ENCODE assay signal across 9 mouse cellular contexts in the genomic region with DNA sequence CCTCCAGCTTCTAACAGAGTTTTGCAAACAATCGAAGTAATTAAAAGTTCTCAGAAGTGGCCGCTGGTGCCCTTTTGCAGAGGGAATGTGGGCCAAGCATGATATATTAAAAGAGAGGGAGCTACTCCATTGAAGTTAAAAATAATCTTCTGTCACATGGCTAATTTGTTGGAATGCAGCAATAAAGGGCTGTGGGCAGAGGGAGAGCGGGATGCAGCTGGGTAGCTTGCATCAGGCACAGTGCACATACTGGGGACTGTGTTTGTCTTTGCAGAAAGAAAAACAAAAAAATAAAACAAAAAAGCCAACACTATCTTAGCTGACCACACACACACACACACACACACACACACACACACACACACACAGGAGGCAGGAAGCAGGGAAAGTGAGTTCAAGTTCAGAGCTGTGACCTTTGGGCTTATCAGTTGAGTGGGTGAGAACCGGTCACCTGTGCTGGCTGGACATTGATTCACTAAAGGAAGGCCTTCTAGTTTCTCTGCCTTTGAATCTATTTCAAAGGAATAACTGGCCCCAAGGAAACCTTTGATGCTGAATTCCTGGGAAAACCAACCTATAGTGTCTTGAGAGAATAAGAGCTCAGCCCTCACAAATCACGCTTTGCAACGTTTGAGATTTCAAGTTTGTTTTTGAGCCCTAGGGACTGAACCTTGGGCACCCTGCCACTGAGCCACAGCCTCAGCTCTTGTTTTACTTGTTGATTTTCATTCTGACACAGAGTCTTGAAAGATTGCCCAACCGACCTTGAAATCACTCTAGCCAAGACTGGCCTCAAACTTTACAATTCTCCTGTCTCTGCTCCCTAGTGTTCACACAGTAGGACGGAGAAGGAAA. TPM values are rescaled to one million over a fixed set of nuclear protein-coding genes. Genes with fewer than 3 reads are reported as not detected.
DNase-seq lines count a peak whose midpoint lies in the region; ATAC-seq and TF ChIP-seq lines count a peak whose summit lies in the region.
"Had no signal": no experiment of that assay in that cellular context is flagged by ENCODE, and none has a peak within 500 bp of the region (broad histone marks: within the 10 kb centered on the region; RNA-seq: fewer than 3 reads in every experiment).

No protein-coding gene starts in this region.

- no peaks in the 10 kb centered on the region for H3K36me3 ChIP-seq in midbrain, embryonic 14.5 days (ENCODE audit: control insufficient read depth, insufficient read depth, low read length)
- no peaks in the 10 kb centered on the region for H3K36me3 ChIP-seq in midbrain, embryonic 13.5 days
- no peaks in the 10 kb centered on the region for H3K36me3 ChIP-seq in embryonic facial prominence, embryonic 15.5 days
- no peaks in the 10 kb centered on the region for H3K36me3 ChIP-seq in kidney, embryonic 16.5 days (ENCODE audit: insufficient read depth, low read length)
- H3K36me3 ChIP-seq in stomach, postnatal 0 days (ENCODE audit: control insufficient read depth, insufficient read depth, low read length) = no peaks in the 10 kb centered on the region
- no peaks in the 10 kb centered on the region for H3K36me3 ChIP-seq in hindbrain, embryonic 10.5 days
- H3K36me3 ChIP-seq: neural tube, embryonic 12.5 days had no signal

- WGBS in midbrain, embryonic 14.5 days = 52% methylated on average over 8 of the region's 8 CpGs
- WGBS in midbrain, embryonic 13.5 days = 46% methylated on average over 8 of the region's 8 CpGs
- WGBS in embryonic facial prominence, embryonic 15.5 days = 30% methylated on average over 8 of the region's 8 CpGs
- WGBS in kidney, embryonic 16.5 days = 26% methylated on average over 8 of the region's 8 CpGs
- WGBS in stomach, postnatal 0 days = 26% methylated on average over 8 of the region's 8 CpGs
- 70% methylated on average over 8 of the region's 8 CpGs for WGBS in hindbrain, embryonic 10.5 days

- H3K27me3 ChIP-seq in midbrain, embryonic 14.5 days (ENCODE audit: control insufficient read depth, insufficient read depth, low read length) = no peaks in the 10 kb centered on the region
- no peaks in the 10 kb centered on the region for H3K27me3 ChIP-seq in midbrain, embryonic 13.5 days
- no peaks in the 10 kb centered on the region for H3K27me3 ChIP-seq in embryonic facial prominence, embryonic 15.5 days
- no peaks in the 10 kb centered on the region for H3K27me3 ChIP-seq in kidney, embryonic 16.5 days (ENCODE audit: insufficient read depth, low read length)
- no peaks in the 10 kb centered on the region for H3K27me3 ChIP-seq in stomach, postnatal 0 days (ENCODE audit: control insufficient read depth, insufficient read depth, low read length)
- H3K27me3 ChIP-seq in hindbrain, embryonic 10.5 days (ENCODE audit: insufficient read depth, poor library complexity, severe bottlenecking) = no peaks in the 10 kb centered on the region
- H3K27me3 ChIP-seq: neural tube, embryonic 12.5 days had no signal

- TF ChIP-seq CTCF in stomach, postnatal 0 days (IDR thresholded peaks at IDR 0.05; ENCODE audit: low read depth) = no peak

- no peak for ATAC-seq in midbrain, embryonic 14.5 days (ENCODE audit: low FRiP score, low TSS enrichment)
- ATAC-seq in midbrain, embryonic 13.5 days = no peak
- ATAC-seq in embryonic facial prominence, embryonic 15.5 days (ENCODE audit: insufficient number of reproducible peaks, low FRiP score, low TSS enrichment, low read depth) = no peak
- ATAC-seq in kidney, embryonic 16.5 days (ENCODE audit: low FRiP score, low TSS enrichment) = peak; percentile 80
- ATAC-seq in stomach, postnatal 0 days (ENCODE audit: low FRiP score, low TSS enrichment) = peak; percentile 71

- no peak overlapping the region for H3K4me3 ChIP-seq in midbrain, embryonic 14.5 days (replicated peaks; ENCODE audit: low read depth, low read length)
- H3K4me3 ChIP-seq in midbrain, embryonic 13.5 days (replicated peaks) = no peak overlapping the region
- no peak overlapping the region for H3K4me3 ChIP-seq in embryonic facial prominence, embryonic 15.5 days (replicated peaks)
- no peak overlapping the region for H3K4me3 ChIP-seq in kidney, embryonic 16.5 days (ENCODE audit: low read length)
- no peak overlapping the region for H3K4me3 ChIP-seq in stomach, postnatal 0 days (ENCODE audit: low read depth, low read length)
- no peak overlapping the region for H3K4me3 ChIP-seq in hindbrain, embryonic 10.5 days
- H3K4me3 ChIP-seq: neural tube, embryonic 12.5 days had no signal

- DNase-seq in midbrain, embryonic 14.5 days = peak; percentile 22
- peak; percentile 61 for DNase-seq in stomach, postnatal 0 days (ENCODE audit: low spot score)
- no peak for DNase-seq in MN1 (ENCODE audit: low spot score)
- no peak for DNase-seq in hindbrain, embryonic 10.5 days (ENCODE audit: low spot score)
- no peak for DNase-seq in cerebellum, adult 11 months

- H3K4me1 ChIP-seq in midbrain, embryonic 14.5 days (ENCODE audit: control insufficient read depth, insufficient read depth, low read length) = no peaks in the 10 kb centered on the region
- H3K4me1 ChIP-seq in midbrain, embryonic 13.5 days (replicated peaks) = 0 out of 2 replicates have a peak, but pooled peaks cover 6% of the 10 kb centered on the region
- H3K4me1 ChIP-seq in embryonic facial prominence, embryonic 15.5 days = peaks cover 35% of the 10 kb centered on the region
- peaks cover 50% of the 10 kb centered on the region for H3K4me1 ChIP-seq in kidney, embryonic 16.5 days (ENCODE audit: insufficient read depth, low read length)
- H3K4me1 ChIP-seq in stomach, postnatal 0 days (replicated peaks; ENCODE audit: control insufficient read depth, insufficient read depth) = peaks cover 3% of the 10 kb centered on the region; the same call in 1 of the 2 replicates
- H3K4me1 ChIP-seq in hindbrain, embryonic 10.5 days (replicated peaks) = peaks cover 18% of the 10 kb centered on the region
- H3K4me1 ChIP-seq: neural tube, embryonic 12.5 days had no signal

- no peaks in the 10 kb centered on the region for H3K9me3 ChIP-seq in midbrain, embryonic 14.5 days (ENCODE audit: control insufficient read depth, low read length)
- H3K9me3 ChIP-seq in midbrain, embryonic 13.5 days = no peaks in the 10 kb centered on the region
- H3K9me3 ChIP-seq in embryonic facial prominence, embryonic 15.5 days (replicated peaks) = no peaks in the 10 kb centered on the region
- H3K9me3 ChIP-seq in kidney, embryonic 16.5 days (ENCODE audit: low read length) = no peaks in the 10 kb centered on the region
- H3K9me3 ChIP-seq in stomach, postnatal 0 days (ENCODE audit: control insufficient read depth, low read length) = no peaks in the 10 kb centered on the region
- no peaks in the 10 kb centered on the region for H3K9me3 ChIP-seq in hindbrain, embryonic 10.5 days
- H3K9me3 ChIP-seq: neural tube, embryonic 12.5 days had no signal

- TF ChIP-seq EP300 in stomach, postnatal 0 days (optimal IDR thresholded peaks at IDR 0.05) = no peak

- no peak overlapping the region for H3K4me2 ChIP-seq in midbrain, embryonic 14.5 days (ENCODE audit: low read length)
- H3K4me2 ChIP-seq in midbrain, embryonic 13.5 days (replicated peaks) = no peak overlapping the region
- H3K4me2 ChIP-seq in embryonic facial prominence, embryonic 15.5 days (replicated peaks) = no peak overlapping the region
- H3K4me2 ChIP-seq in kidney, embryonic 16.5 days (replicated peaks; ENCODE audit: low read depth, low read length) = no peak overlapping the region; the same call in 1 of the 2 replicates
- no peak overlapping the region for H3K4me2 ChIP-seq in stomach, postnatal 0 days (replicated peaks; ENCODE audit: low read depth)
- H3K4me2 ChIP-seq: neural tube, embryonic 12.5 days had no signal

- H3K9ac ChIP-seq in midbrain, embryonic 14.5 days (replicated peaks; ENCODE audit: low read length) = no peak overlapping the region
- H3K9ac ChIP-seq in midbrain, embryonic 13.5 days (replicated peaks) = no peak overlapping the region
- no peak overlapping the region for H3K9ac ChIP-seq in embryonic facial prominence, embryonic 15.5 days
- no peak overlapping the region for H3K9ac ChIP-seq in kidney, embryonic 16.5 days (replicated peaks; ENCODE audit: low read length)
- H3K9ac ChIP-seq in stomach, postnatal 0 days (ENCODE audit: low read length) = no peak overlapping the region
- H3K9ac ChIP-seq: neural tube, embryonic 12.5 days had no signal

- H3K27ac ChIP-seq in midbrain, embryonic 14.5 days (replicated peaks; ENCODE audit: low read depth, low read length) = no peak overlapping the region
- no peak overlapping the region for H3K27ac ChIP-seq in midbrain, embryonic 13.5 days
- H3K27ac ChIP-seq in embryonic facial prominence, embryonic 15.5 days (replicated peaks) = peak overlapping the region; percentile 55
- H3K27ac ChIP-seq in kidney, embryonic 16.5 days (ENCODE audit: low read length) = peak overlapping the region; percentile 91
- H3K27ac ChIP-seq in stomach, postnatal 0 days (replicated peaks) = peak overlapping the region; percentile 61
- H3K27ac ChIP-seq in hindbrain, embryonic 10.5 days = no peak overlapping the region
- H3K27ac ChIP-seq: neural tube, embryonic 12.5 days had no signal

RNA-seq across cellular contexts. Expression of a gene that starts 21.0 kb away (rescaled TPM):
- polyA plus RNA-seq in midbrain, embryonic 14.5 days (2014; fragmentation: Nextera tagmentation; extraction: Ambion mirVana) = 82.0 and 136 TPM in 2 replicates
- polyA plus RNA-seq in midbrain, embryonic 13.5 days (2015; fragmentation: Nextera tagmentation; extraction: Ambion mirVana) = 114 and 116 TPM in 2 replicates
- 66.7 and 67.5 TPM in 2 replicates for polyA plus RNA-seq in embryonic facial prominence, embryonic 15.5 days (2015; fragmentation: Nextera tagmentation; extraction: Ambion mirVana)
- polyA plus RNA-seq in kidney, embryonic 16.5 days (2015; fragmentation: Nextera tagmentation; extraction: Ambion mirVana) = 138 and 144 TPM in 2 replicates
- 52.6 and 52.9 TPM in 2 replicates for polyA plus RNA-seq in stomach, postnatal 0 days (2015; fragmentation: Nextera tagmentation; extraction: Ambion mirVana)
- 138 and 157 TPM in 2 replicates for polyA plus RNA-seq in hindbrain, embryonic 10.5 days (2016; fragmentation: Nextera tagmentation; extraction: Ambion mirVana)

RNA-seq across cellular contexts. Expression of a gene that starts 33.1 kb away (rescaled TPM):
- polyA plus RNA-seq in midbrain, embryonic 14.5 days (2014; fragmentation: Nextera tagmentation; extraction: Ambion mirVana) = 23.3 and 27.6 TPM in 2 replicates
- polyA plus RNA-seq in midbrain, embryonic 13.5 days (2015; fragmentation: Nextera tagmentation; extraction: Ambion mirVana) = 26.9 and 29.3 TPM in 2 replicates
- 18.9 and 20.1 TPM in 2 replicates for polyA plus RNA-seq in embryonic facial prominence, embryonic 15.5 days (2015; fragmentation: Nextera tagmentation; extraction: Ambion mirVana)
- polyA plus RNA-seq in kidney, embryonic 16.5 days (2015; fragmentation: Nextera tagmentation; extraction: Ambion mirVana) = 14.8 and 18.2 TPM in 2 replicates
- 12.1 and 12.7 TPM in 2 replicates for polyA plus RNA-seq in stomach, postnatal 0 days (2015; fragmentation: Nextera tagmentation; extraction: Ambion mirVana)
- polyA plus RNA-seq in hindbrain, embryonic 10.5 days (2016; fragmentation: Nextera tagmentation; extraction: Ambion mirVana) = 17.6 and 18.5 TPM in 2 replicates

Comparison
In these comparisons a context has a peak if more than half of its experiments do, and no peak if none do; other contexts are left out.
1. ATAC-seq: peak in kidney, embryonic 16.5 days (single experiment) and stomach, postnatal 0 days (single experiment); none in midbrain, embryonic 14.5 days (single experiment), midbrain, embryonic 13.5 days (single experiment) and embryonic facial prominence, embryonic 15.5 days (single experiment).
2. DNase-seq: peak in midbrain, embryonic 14.5 days (single experiment) and stomach, postnatal 0 days (single experiment); none in MN1 (single experiment), hindbrain, embryonic 10.5 days (single experiment) and cerebellum, adult 11 months (single experiment).
3. H3K27ac ChIP-seq: peak in embryonic facial prominence, embryonic 15.5 days (single experiment), kidney, embryonic 16.5 days (single experiment) and stomach, postnatal 0 days (single experiment); none in midbrain, embryonic 14.5 days (single experiment), midbrain, embryonic 13.5 days (single experiment) and hindbrain, embryonic 10.5 days (single experiment).